Mouse (Mus musculus) megakaryocyte-erythroid progenitor cell, adult 5 weeks (primary cell): Measurements from ENCODE around the gene Pym1. TPM values are rescaled to one million over a fixed set of nuclear protein-coding genes. Genes with fewer than 3 reads are reported as not detected.

ENCODE experiments used
- polyA plus RNA-seq: library from polyadenylated mRNA; stranded (reverse); fragments of >175 nt; gene quantifications from 2 replicates; pipeline ENCODE4 v1.2.3, GENCODE M21; 2012

The Pym1 gene
- 116 and 137 TPM in 2 replicates for polyA plus RNA-seq

DNA sequence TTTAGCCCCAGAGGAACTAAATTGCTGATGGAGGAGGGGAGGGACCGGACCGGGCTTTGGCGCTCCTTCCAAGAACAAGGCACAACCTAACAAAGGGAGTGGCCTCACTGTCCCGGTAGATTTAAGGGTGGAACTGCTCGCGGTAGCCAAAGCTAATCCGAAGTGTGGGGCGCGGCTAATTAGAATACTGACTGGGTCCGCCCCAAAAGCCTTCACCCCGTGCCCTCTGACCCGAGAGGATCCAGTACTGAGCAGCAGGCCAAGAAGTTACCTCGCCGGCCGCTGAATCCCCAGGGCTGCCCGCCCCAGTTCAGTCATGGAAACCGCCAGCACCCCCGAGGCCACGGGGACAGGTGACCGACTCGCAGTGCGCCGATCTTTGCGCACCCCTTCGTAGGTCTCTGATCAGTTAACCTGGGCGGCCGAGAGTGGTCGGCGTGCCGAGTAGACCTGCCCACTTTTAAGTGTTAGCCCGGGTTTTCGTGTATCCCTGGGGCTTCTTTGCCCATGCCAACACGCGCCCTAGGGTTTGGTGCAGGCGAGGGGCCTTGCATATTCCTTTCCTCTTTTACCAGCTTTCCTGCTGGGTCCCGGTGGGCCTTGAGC, at the start of gene Pym1:
Pym1 (plus strand) TSS at position 244 of the 606 bp plus-strand sequence.

DNA sequence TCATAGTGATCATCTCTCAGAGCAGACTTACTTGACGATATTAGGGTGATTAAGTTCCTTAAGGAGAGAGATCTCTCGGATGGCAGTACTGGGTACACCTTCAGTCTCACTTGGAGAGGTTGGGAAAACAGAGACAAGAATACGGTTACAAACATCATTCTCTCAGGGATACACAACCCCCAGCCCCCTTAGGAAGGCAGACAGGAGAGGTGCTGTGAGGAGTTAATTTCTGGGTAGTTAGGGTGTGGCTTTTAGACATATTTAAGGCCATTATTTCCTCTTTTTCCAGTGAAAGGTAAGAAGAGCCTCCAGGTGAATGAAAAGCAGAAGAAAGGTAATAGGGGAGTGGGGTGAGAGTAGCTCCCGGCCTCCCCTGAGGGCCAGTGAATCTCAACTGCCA, 43.8 kb upstream of the Pym1 start, which contains the start of gene Pmel:
Pmel (plus strand) TSS at position 301 of the 400 bp plus-strand sequence.

DNA sequence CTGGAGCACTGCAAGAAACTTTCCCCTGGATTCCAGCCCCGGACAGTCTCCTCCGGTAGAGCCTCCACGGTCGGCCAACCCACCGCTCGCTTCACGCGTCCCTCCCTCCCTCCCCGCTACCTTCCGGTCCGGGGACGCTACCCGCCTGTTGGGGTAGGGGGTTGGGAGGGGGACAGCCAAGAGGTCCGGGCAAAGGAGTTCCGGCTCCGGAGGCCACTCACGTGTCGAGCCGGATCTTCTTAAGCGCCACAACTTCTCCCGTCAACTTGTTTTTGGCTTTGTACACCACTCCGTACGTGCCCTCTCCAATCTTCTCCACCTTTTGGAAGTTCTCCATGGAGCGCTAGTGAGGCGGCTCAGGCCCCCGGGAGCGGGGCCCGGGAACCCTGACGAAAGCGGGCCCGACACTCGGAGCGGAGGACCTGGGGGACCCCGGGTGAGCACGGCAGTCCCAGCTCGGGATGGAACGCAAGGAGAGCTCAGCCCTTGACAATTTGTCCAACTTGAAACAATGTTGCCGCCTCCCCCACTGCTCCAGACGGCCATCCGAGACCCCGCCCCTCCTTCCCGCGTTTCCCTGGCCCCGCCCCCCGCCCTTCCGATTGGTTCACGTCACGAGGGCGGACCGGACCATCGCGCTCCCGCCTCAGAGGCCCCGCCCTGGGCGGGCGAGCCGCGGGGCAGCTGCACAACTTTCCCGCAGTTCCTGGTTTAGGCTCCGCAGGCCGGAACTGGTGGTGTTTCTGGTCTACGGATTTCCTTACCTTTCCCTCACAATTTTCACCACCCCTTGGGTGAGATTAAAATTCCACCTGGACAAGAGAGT, 43.0 kb upstream of the Pym1 start, which contains the start of gene Cdk2:
Cdk2 (minus strand) TSS at position 541 of the 826 bp plus-strand sequence.

DNA sequence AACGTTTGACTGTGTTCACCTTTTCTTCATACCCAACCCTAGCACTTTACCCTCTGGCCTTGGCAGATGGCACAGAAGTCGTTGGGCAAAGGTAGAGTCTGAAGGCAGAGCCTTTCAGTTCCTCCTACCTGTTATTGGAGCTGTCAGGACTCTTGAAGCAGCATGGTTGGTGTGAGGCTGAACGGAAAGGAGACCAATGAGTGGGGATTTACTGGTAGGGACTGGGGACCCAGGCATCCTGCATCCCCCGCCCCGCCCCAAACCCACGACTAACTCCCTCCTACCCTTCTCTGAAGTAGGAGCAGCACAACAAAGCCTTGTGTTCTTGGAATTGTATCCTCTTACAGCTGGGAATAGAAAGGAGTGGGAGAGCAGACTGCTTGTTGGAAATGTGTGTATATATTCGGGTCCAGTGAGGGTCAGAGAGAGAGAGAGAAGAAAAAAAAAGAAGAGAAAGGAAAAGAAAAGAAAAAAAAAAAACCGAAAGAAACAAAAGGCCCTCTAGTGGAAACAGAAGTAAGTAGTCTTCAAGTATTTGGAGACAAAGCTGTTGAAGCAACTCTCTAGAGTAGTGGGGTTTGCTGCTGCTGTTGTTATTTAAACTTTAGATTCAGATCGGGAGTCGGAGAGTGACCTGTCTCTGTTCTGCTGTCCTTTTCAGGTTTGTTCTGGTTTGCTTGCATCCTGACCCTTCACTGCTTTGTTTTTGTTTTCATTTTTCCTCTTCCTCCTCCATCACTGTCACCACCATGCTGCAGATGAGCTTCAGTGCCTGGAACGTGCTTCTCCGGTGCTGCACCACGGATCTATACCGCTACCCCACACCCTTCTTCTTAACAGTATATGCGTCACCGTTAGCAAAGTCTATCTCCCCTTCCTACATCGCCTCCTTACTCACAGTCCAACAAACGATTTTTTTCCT, 2.7 kb upstream of the Pym1 start, which contains the start of gene Dgka:
Dgka (minus strand) TSS at position 176 of the 922 bp plus-strand sequence.

DNA sequence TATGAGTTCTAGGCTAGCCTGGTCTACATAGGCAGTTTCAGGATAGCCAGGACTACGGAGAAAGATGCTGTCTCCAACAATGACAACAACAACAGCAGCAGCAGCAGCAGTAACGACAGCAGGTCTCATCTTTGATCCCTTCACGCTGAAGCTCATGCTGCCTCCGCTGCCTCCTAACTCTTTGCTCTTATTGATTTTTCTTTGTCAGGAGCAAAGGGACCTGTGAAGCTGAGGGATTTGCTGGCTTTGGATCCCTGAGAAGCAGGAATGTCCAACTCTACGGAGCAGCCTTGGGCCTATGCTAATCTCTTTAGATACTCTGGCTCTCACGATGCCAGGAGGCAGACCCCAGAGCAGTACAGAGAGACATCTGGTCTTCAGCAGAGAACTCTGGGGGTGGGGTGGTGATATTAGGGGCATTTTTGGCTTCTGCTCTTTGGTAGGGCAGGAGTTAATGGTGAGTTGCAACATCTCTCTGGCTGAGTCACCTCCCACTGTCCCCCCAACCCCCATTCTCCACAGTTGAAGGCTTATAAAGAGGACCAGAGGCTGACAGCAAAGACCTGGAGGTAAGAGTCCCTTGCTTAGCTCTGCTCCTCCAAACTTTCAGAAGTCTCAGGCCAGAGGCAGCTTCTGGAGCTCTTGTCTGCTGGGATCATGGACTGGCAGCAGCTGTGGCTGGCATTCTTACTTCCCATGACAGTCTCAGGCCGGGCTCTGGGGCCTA, 42.9 kb downstream of the Pym1 start, which contains the start of gene Mmp19:
Mmp19 (plus strand) TSS at position 513 of the 727 bp plus-strand sequence.

DNA sequence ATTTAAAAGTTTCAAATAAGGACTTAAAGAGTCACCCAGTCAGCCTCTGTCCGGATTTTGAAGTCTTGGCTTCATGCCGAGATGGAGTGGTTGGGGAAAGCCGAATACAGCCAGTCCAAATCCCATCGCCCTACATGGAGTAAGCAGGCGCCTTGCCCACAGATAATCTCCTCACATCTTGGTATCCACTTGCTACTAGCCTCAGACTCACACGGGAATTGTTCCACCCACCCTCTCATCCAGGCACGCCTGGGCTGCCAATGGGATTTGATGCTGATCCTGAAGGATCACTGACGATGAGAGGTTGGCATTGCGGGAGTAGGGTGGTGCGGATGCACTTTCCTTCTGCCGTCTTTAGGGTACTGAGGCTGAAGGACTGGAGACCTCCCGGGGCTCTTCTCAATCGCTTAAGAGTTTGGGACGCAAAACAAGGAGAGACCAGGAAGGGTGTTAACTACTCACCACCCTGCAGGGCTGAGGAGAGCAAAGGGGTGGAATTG, 56.1 kb downstream of the Pym1 start, which contains the start of gene Dnajc14:
Dnajc14 (plus strand) TSS at position 292 of the 500 bp plus-strand sequence.

DNA sequence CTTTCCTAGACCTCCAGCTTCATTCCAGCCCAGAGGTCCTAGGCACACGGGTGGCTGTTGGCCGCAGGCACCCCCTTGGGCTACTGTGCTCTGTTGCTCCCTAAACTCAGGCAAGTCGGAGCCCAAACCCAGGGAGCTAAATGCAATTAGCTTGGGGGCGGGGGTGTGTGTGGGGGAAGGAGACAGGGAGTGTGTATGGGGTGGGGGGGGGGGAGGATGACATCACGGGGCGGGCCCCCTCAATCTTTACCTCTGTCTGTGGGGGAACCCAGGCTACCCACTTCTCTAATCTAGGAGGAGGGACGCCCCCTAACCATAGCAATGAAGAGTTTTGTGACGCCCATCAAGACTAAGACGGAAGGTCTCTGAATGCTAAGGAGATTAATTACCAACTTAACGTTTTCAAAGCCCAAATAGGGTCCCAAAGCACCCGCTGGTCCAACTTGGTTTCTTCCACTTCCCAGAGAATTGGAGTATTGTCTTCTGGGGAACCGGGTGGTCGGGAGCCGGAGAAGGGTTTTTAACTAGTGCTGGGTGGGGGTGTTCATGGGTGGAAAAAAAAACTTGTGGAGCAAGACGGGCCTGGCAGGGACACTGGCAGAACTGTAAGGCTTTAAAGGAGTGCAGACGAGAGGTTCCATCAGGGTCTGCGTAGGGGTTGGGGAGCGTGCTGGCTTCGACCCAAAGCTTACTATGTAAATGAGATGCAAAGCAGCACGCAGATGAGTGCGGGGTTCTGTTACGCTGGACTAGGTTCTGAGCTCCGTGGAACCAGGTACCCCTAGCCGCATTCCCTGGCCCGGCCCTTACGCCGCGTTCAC, 56.8 kb downstream of the Pym1 start, which contains the start of gene Tmem198b:
Tmem198b (minus strand) TSS at position 100 of the 821 bp plus-strand sequence.

Other genes starting within 250 kb of the Pym1 start
- 18.3 and 25.9 TPM in 2 replicates for gene Myl6b, start 249.2 kb upstream of the Pym1 start, polyA plus RNA-seq
- 147 and 159 TPM in 2 replicates for gene Esyt1, start 222.0 kb upstream of the Pym1 start, polyA plus RNA-seq
- gene Zc3h10, start 200.1 kb upstream of the Pym1 start, polyA plus RNA-seq, result 33.5 and 34.0 TPM in 2 replicates
- 8,366 and 9,270 TPM in 2 replicates for gene Rpl41, start 198.6 kb upstream of the Pym1 start, polyA plus RNA-seq
- 508 and 557 TPM in 2 replicates for gene Pa2g4, start 181.9 kb upstream of the Pym1 start, polyA plus RNA-seq
- 0.46 and 0.58 TPM in 2 replicates for gene Erbb3, start 158.2 kb upstream of the Pym1 start, polyA plus RNA-seq
- 4,910 and 5,054 TPM in 2 replicates for gene Rps26, start 121.1 kb upstream of the Pym1 start, polyA plus RNA-seq
- 0.13 and 0.15 TPM in 2 replicates for gene Ikzf4, start 101.9 kb upstream of the Pym1 start, polyA plus RNA-seq
- gene Suox, start 73.8 kb upstream of the Pym1 start, polyA plus RNA-seq, result 1.2 and 1.3 TPM in 2 replicates
- gene Rab5b, start 51.6 kb upstream of the Pym1 start, polyA plus RNA-seq, result 12.0 and 19.6 TPM in 2 replicates
- gene Pmel, start 43.7 kb upstream of the Pym1 start, polyA plus RNA-seq, result 0.37 and 0.69 TPM in 2 replicates
- 28.2 and 29.2 TPM in 2 replicates for gene Cdk2, start 42.9 kb upstream of the Pym1 start, polyA plus RNA-seq
- gene Dgka, start 3.0 kb upstream of the Pym1 start, polyA plus RNA-seq, result 3.2 and 3.3 TPM in 2 replicates
- gene Mmp19, start 43.0 kb downstream of the Pym1 start, polyA plus RNA-seq, result 1.5 and 2.3 TPM in 2 replicates
- gene Dnajc14, start 56.2 kb downstream of the Pym1 start, polyA plus RNA-seq, result 10.5 and 11.0 TPM in 2 replicates
- gene Tmem198b, start 56.5 kb downstream of the Pym1 start, polyA plus RNA-seq, result 3.9 and 4.2 TPM in 2 replicates
- 17.1 and 19.3 TPM in 2 replicates for gene Sarnp, start 69.4 kb downstream of the Pym1 start, polyA plus RNA-seq
- 15.8 and 20.5 TPM in 2 replicates for gene Ormdl2, start 73.8 kb downstream of the Pym1 start, polyA plus RNA-seq
- gene Gdf11, start 143.8 kb downstream of the Pym1 start, polyA plus RNA-seq, result 0.11 and 0.16 TPM in 2 replicates
- 48.8 and 52.5 TPM in 2 replicates for gene Cd63, start 153.1 kb downstream of the Pym1 start, polyA plus RNA-seq
- 2.5 and 3.0 TPM in 2 replicates for gene Rdh5, start 175.0 kb downstream of the Pym1 start, polyA plus RNA-seq
- gene Bloc1s1, start 176.1 kb downstream of the Pym1 start, polyA plus RNA-seq, result 264 and 304 TPM in 2 replicates
- gene Itga7, start 185.9 kb downstream of the Pym1 start, polyA plus RNA-seq, result 0.04 and 0.10 TPM in 2 replicates
- gene Mettl7b, start 213.1 kb downstream of the Pym1 start, polyA plus RNA-seq, result not detected in 2 replicates
- not detected in 2 replicates for gene Olfr9, start 241.5 kb downstream of the Pym1 start, polyA plus RNA-seq